Mouse (Mus musculus) large intestine, adult 2 months (tissue): ENCODE results near the gene Grk5. TPM values are rescaled to one million over a fixed set of nuclear protein-coding genes. Genes with fewer than 3 reads are reported as not detected.

ENCODE experiments used
- DNase-seq: peaks from one replicate; pipeline ENCODE4 v3.0.0-alpha.2; 2012; ENCODE audit warnings: low read depth, low spot score
- WGBS: fragments of 180-500 bp; shearing (Covaris S2); methylation state at CpG from one replicate; pipeline ENCODE4 v1.1.7; 2018; 5-methylcytosine and 5-hydroxymethylcytosine counted together
- polyA plus RNA-seq: library from polyadenylated mRNA; depleted of rRNA; stranded (reverse); fragments of >200 nt; gene quantifications from 2 replicates; pipeline ENCODE4 v1.2.3, GENCODE M21; 2012

Gene Grk5
- polyA plus RNA-seq, 1 experiment: 1.6 TPM

GRCm38 (mm10) chr19:61049413-61049812 lies 159.9 kb downstream of the Grk5 start:
- DNase-seq: no peak
- 69% methylated on average over 1 of the region's 1 CpGs for WGBS

GRCm38 (mm10) chr19:61051151-61051550 lies 161.6 kb downstream of the Grk5 start:
- WGBS: 92% methylated on average over 1 of the region's 1 CpGs
- DNase-seq: no peak

GRCm38 (mm10) chr19:61052008-61052407 lies 162.5 kb downstream of the Grk5 start:
- DNase-seq: no peak

GRCm38 (mm10) chr19:61052786-61053185 lies 163.2 kb downstream of the Grk5 start:
- no peak for DNase-seq

- DNase-seq: no peak
- WGBS: 69% methylated on average over 5 of the region's 5 CpGs
Observed at GRCm38 (mm10) chr19:61056783-61057410, 167.3 kb downstream of the Grk5 start.

GRCm38 (mm10) chr19:61057581-61057980 lies 168.0 kb downstream of the Grk5 start:
- no peak for DNase-seq
- WGBS: 43% methylated on average over 3 of the region's 3 CpGs

GRCm38 (mm10) chr19:61064386-61064785 lies 174.8 kb downstream of the Grk5 start:
- DNase-seq: no peak
- WGBS: 86% methylated on average over 3 of the region's 3 CpGs

- DNase-seq: no peak
- WGBS: 78% methylated on average over 1 of the region's 1 CpGs
Observed at GRCm38 (mm10) chr19:61065011-61065410, 175.5 kb downstream of the Grk5 start.

- 89% methylated on average over 3 of the region's 3 CpGs for WGBS
- no peak for DNase-seq
Observed at GRCm38 (mm10) chr19:61078622-61079021, 189.1 kb downstream of the Grk5 start.

- WGBS: 78% methylated on average over 5 of the region's 5 CpGs
Observed at GRCm38 (mm10) chr19:61080251-61080749, 190.8 kb downstream of the Grk5 start.

GRCm38 (mm10) chr19:61083006-61083405 lies 193.5 kb downstream of the Grk5 start:
- no peak for DNase-seq
- 92% methylated on average over 8 of the region's 8 CpGs for WGBS

More at GRCm38 (mm10) chr19:61080251-61080749, 190.8 kb downstream of the Grk5 start:
- DNase-seq: no peak

GRCm38 (mm10) chr19:61084149-61084940 lies 194.8 kb downstream of the Grk5 start:
- WGBS: 50% methylated on average over 4 of the region's 4 CpGs
- DNase-seq: peak; percentile 52

- no peak for DNase-seq
- 76% methylated on average over 2 of the region's 2 CpGs for WGBS
Observed at GRCm38 (mm10) chr19:61085217-61085616, 195.7 kb downstream of the Grk5 start.

- DNase-seq: no peak
- WGBS: 94% methylated on average over 1 of the region's 1 CpGs
Observed at GRCm38 (mm10) chr19:61087781-61088180, 198.2 kb downstream of the Grk5 start.

- DNase-seq: no peak
- 94% methylated on average over 3 of the region's 3 CpGs for WGBS
Observed at GRCm38 (mm10) chr19:61089001-61089400, 199.5 kb downstream of the Grk5 start.

- no peak for DNase-seq
- 93% methylated on average over 4 of the region's 4 CpGs for WGBS
Observed at GRCm38 (mm10) chr19:61090541-61090940, 201.0 kb downstream of the Grk5 start.

GRCm38 (mm10) chr19:61096776-61097175 lies 207.2 kb downstream of the Grk5 start:
- WGBS: 72% methylated on average over 2 of the region's 2 CpGs
- no peak for DNase-seq

- DNase-seq: no peak
- WGBS: 23% methylated on average over 4 of the region's 4 CpGs
Observed at GRCm38 (mm10) chr19:61097764-61098163, 208.2 kb downstream of the Grk5 start.

- 62% methylated on average over 2 of the region's 2 CpGs for WGBS
- DNase-seq: no peak
Observed at GRCm38 (mm10) chr19:61110184-61110583, 220.6 kb downstream of the Grk5 start.

GRCm38 (mm10) chr19:61131096-61131495 lies 241.5 kb downstream of the Grk5 start:
- no peak for DNase-seq
- 92% methylated on average over 10 of the region's 10 CpGs for WGBS

GRCm38 (mm10) chr19:61138655-61139054 lies 249.1 kb downstream of the Grk5 start:
- no peak for DNase-seq
